Mouse (Mus musculus) C2C12 (cell line): ENCODE results near the gene Def6. TPM values are rescaled to one million over a fixed set of nuclear protein-coding genes. Genes with fewer than 3 reads are reported as not detected.
A peak's percentile ranks its signal among the peaks of the same experiment; 100 is the strongest.

ENCODE experiments used
- H3K27me3 ChIP-seq: one replicate; pipeline ENCODE4 v1.6.1; 2011; ENCODE audit not compliant: control insufficient read depth, insufficient read depth, insufficient read length
- H3K36me3 ChIP-seq: one replicate; pipeline ENCODE4 v1.6.1; 2011; ENCODE audit not compliant: control insufficient read depth, insufficient read depth
- H3K4me3 ChIP-seq: one replicate; pipeline ENCODE4 v1.5.1; 2011; ENCODE audit warnings: mild to moderate bottlenecking, control low read depth; ENCODE audit not compliant: poor library complexity, insufficient read depth, severe bottlenecking
- H3K79me2 ChIP-seq: one replicate; pipeline ENCODE4 v1.6.1; 2011; ENCODE audit not compliant: control insufficient read depth, insufficient read depth
- H3K79me3 ChIP-seq: one replicate; pipeline ENCODE4 v1.6.1; 2011; ENCODE audit warnings: low read depth, control low read depth
- H3ac ChIP-seq: one replicate; pipeline ENCODE3; 2011; ENCODE audit warnings: low read depth; ENCODE audit not compliant: control insufficient read depth, insufficient read length
- CEBPB ChIP-seq: IDR thresholded peaks from one replicate; pipeline ENCODE4 v1.6.1; 2011; ENCODE audit warnings: low read depth, mild to moderate bottlenecking, control low read depth, moderate library complexity
- CTCF ChIP-seq: IDR thresholded peaks from one replicate; pipeline ENCODE4 v1.5.1; 2011; ENCODE audit not compliant: control insufficient read depth, insufficient read depth, insufficient read length
- FOSL1 ChIP-seq: IDR thresholded peaks from one replicate; pipeline ENCODE4 v1.8.0; 2011; ENCODE audit warnings: mild to moderate bottlenecking, low read length; ENCODE audit not compliant: poor library complexity, insufficient read depth, severe bottlenecking
- MAX ChIP-seq: IDR thresholded peaks from one replicate; pipeline ENCODE4 v1.6.1; 2011; ENCODE audit warnings: mild to moderate bottlenecking, control low read depth
- MYOD1 ChIP-seq: IDR thresholded peaks from one replicate; pipeline ENCODE4 v1.6.1; 2011; ENCODE audit warnings: low read depth; ENCODE audit not compliant: control insufficient read depth, insufficient read length
- MYOG ChIP-seq: IDR thresholded peaks from one replicate; pipeline ENCODE4 v1.6.1; 2011; ENCODE audit not compliant: control insufficient read depth, insufficient read length; ENCODE audit errors: extremely low read depth
- USF1 ChIP-seq: IDR thresholded peaks from one replicate; pipeline ENCODE4 v1.6.1; 2011; ENCODE audit warnings: low read depth, mild to moderate bottlenecking, control low read depth, moderate library complexity
- polyA plus RNA-seq: library from polyadenylated mRNA; unstranded; fragments of >200 nt; fragmentation: generic; extraction: Trizol; gene quantifications from one replicate; pipeline ENCODE4 v1.2.1, GENCODE M21; 2012; ENCODE audit warnings: missing spikeins

The Def6 gene
- polyA plus RNA-seq, 1 experiment: 5.7 TPM

- H3K79me2 ChIP-seq: no peaks in the 10 kb centered on the region
- TF ChIP-seq FOSL1 (no peak), USF1 (no peak), CTCF (no peak), CEBPB (no peak), MAX (no peak), MYOD1 (no peak), MYOG (no peak)
- H3K36me3 ChIP-seq: no peaks in the 10 kb centered on the region
- no peaks in the 10 kb centered on the region for H3K79me3 ChIP-seq
- H3K4me3 ChIP-seq: no peak overlapping the region
- H3K27me3 ChIP-seq: no peaks in the 10 kb centered on the region
- H3ac ChIP-seq: no peak overlapping the region
These were observed 17.0 kb downstream of the Def6 start for GRCm38 (mm10) chr17:28224615-28225014.

- no peaks in the 10 kb centered on the region for H3K79me2 ChIP-seq
- H3K79me3 ChIP-seq: no peaks in the 10 kb centered on the region
- H3K27me3 ChIP-seq: no peaks in the 10 kb centered on the region
- H3K4me3 ChIP-seq: no peak overlapping the region
- no peaks in the 10 kb centered on the region for H3K36me3 ChIP-seq
- peak overlapping the region; percentile 69 for H3ac ChIP-seq
- TF ChIP-seq MAX: peak; percentile 83
- TF ChIP-seq MYOD1: no peak
- no peak for TF ChIP-seq MYOG
- TF ChIP-seq CTCF: peak; percentile 100
- no peak for TF ChIP-seq FOSL1
- TF ChIP-seq CEBPB: no peak
- TF ChIP-seq USF1: no peak
These were observed 18.4 kb downstream of the Def6 start for GRCm38 (mm10) chr17:28226014-28226413.

- no peak overlapping the region for H3K4me3 ChIP-seq
- peaks cover 24% of the 10 kb centered on the region for H3K79me3 ChIP-seq
- no peaks in the 10 kb centered on the region for H3K27me3 ChIP-seq
- TF ChIP-seq FOSL1 (no peak), MYOG (no peak), CEBPB (no peak), MAX (no peak), CTCF (no peak), USF1 (no peak), MYOD1 (no peak)
- H3K36me3 ChIP-seq: no peaks in the 10 kb centered on the region
- peaks cover 29% of the 10 kb centered on the region for H3K79me2 ChIP-seq
- no peak overlapping the region for H3ac ChIP-seq
These were observed 22.9 kb downstream of the Def6 start for GRCm38 (mm10) chr17:28230486-28230885.

GRCm38 (mm10) chr17:28231026-28231736 lies 23.6 kb downstream of the Def6 start:
- TF ChIP-seq USF1 (no peak), MYOD1 (no peak), CEBPB (no peak)
- H3K79me3 ChIP-seq: peaks cover 30% of the 10 kb centered on the region
- H3K36me3 ChIP-seq: no peaks in the 10 kb centered on the region
- H3K79me2 ChIP-seq: peaks cover 36% of the 10 kb centered on the region
- H3ac ChIP-seq: no peak overlapping the region
- no peaks in the 10 kb centered on the region for H3K27me3 ChIP-seq
- H3K4me3 ChIP-seq: no peak overlapping the region

GRCm38 (mm10) chr17:28232475-28233060 lies 25.0 kb downstream of the Def6 start, which contains the start of gene Ppard:
Ppard (plus strand) TSS chr17:28232700.
- no peaks in the 10 kb centered on the region for H3K27me3 ChIP-seq
- H3K79me2 ChIP-seq: peaks cover 50% of the 10 kb centered on the region
- TF ChIP-seq MYOD1 (peak; percentile 52), USF1 (no peak), CEBPB (no peak), MAX (peak; percentile 39), MYOG (no peak), FOSL1 (no peak), CTCF (peak; percentile 98)

More at GRCm38 (mm10) chr17:28232475-28233060, 25.0 kb downstream of the Def6 start, which contains the start of gene Ppard:
- Histone ChIP-seq H3K79me3 (peaks cover 33% of the 10 kb centered on the region), H3ac (peak within 1 kb of the TSS; percentile 84), H3K36me3 (no peaks in the 10 kb centered on the region), H3K4me3 (peak within 1 kb of the TSS; percentile 97)
